Mouse (Mus musculus) forebrain, embryonic 11.5 days (tissue): ENCODE data around the gene Mllt10. TPM values are rescaled to one million over a fixed set of nuclear protein-coding genes. Genes with fewer than 3 reads are reported as not detected.

Experiments
- ATAC-seq: fragments of 200-750 bp; cut with Nextera tagmentation; replicated peaks from 2 replicates; pipeline ENCODE4 v1.8.0; 2017; ENCODE audit warnings: moderate TSS enrichment; ENCODE audit not compliant: low FRiP score
- DNase-seq: peaks from one replicate; pipeline ENCODE4 v3.0.0-alpha.2; 2017; ENCODE audit warnings: low spot score
- H3K27ac ChIP-seq: fragments of 300-500 bp; sonication (generic); 2 replicates; pipeline ENCODE4 v1.5.1; 2014; ENCODE audit warnings: low read depth, low read length
- H3K27me3 ChIP-seq: fragments of 300-500 bp; sonication (generic); 2 replicates; pipeline ENCODE4 v1.6.1; 2014; ENCODE audit warnings: mild to moderate bottlenecking, low read length, mixed read lengths; ENCODE audit not compliant: control insufficient read depth, insufficient read depth
- H3K36me3 ChIP-seq: fragments of 300-500 bp; sonication (generic); 2 replicates; pipeline ENCODE4 v1.6.1; 2014; ENCODE audit warnings: mild to moderate bottlenecking, low read length, moderate library complexity, mixed read lengths; ENCODE audit not compliant: control insufficient read depth, insufficient read depth
- H3K4me1 ChIP-seq: fragments of 300-500 bp; sonication (generic); replicated peaks from 2 replicates; pipeline ENCODE4 v1.6.1; 2014; ENCODE audit warnings: low read length, mixed read lengths; ENCODE audit not compliant: control insufficient read depth, insufficient read depth
- H3K4me2 ChIP-seq: fragments of 300-500 bp; sonication (generic); 2 replicates; pipeline ENCODE4 v1.6.1; 2014; ENCODE audit warnings: low read depth, mild to moderate bottlenecking, low read length, moderate library complexity, mixed read lengths; ENCODE audit not compliant: severe bottlenecking
- H3K4me3 ChIP-seq: fragments of 300-500 bp; sonication (generic); 2 replicates; pipeline ENCODE4 v1.5.1; 2014; ENCODE audit warnings: low read depth, low read length
- H3K9ac ChIP-seq: fragments of 300-500 bp; sonication (generic); 2 replicates; pipeline ENCODE4 v1.6.1; 2014; ENCODE audit warnings: low read length
- H3K9me3 ChIP-seq: fragments of 300-500 bp; sonication (generic); 2 replicates; pipeline ENCODE4 v1.6.1; 2016; ENCODE audit warnings: low read length, mixed read lengths; ENCODE audit not compliant: control insufficient read depth
- WGBS: fragments of 180-500 bp; shearing (Covaris S2); extraction: QIAGEN DNeasy Blood & Tissue Kit; methylation state at CpG from one replicate; pipeline ENCODE4 v1.1.7; 2014; 5-methylcytosine and 5-hydroxymethylcytosine counted together
- polyA plus RNA-seq: library from polyadenylated mRNA; unstranded; fragments of >200 nt; fragmentation: Nextera tagmentation; extraction: Ambion mirVana; gene quantifications from 2 replicates; pipeline ENCODE4 v1.2.1, GENCODE M21; 2014

Gene Mllt10
- polyA plus RNA-seq, 1 experiment from 2014 or later, result 54.2 TPM

DNA sequence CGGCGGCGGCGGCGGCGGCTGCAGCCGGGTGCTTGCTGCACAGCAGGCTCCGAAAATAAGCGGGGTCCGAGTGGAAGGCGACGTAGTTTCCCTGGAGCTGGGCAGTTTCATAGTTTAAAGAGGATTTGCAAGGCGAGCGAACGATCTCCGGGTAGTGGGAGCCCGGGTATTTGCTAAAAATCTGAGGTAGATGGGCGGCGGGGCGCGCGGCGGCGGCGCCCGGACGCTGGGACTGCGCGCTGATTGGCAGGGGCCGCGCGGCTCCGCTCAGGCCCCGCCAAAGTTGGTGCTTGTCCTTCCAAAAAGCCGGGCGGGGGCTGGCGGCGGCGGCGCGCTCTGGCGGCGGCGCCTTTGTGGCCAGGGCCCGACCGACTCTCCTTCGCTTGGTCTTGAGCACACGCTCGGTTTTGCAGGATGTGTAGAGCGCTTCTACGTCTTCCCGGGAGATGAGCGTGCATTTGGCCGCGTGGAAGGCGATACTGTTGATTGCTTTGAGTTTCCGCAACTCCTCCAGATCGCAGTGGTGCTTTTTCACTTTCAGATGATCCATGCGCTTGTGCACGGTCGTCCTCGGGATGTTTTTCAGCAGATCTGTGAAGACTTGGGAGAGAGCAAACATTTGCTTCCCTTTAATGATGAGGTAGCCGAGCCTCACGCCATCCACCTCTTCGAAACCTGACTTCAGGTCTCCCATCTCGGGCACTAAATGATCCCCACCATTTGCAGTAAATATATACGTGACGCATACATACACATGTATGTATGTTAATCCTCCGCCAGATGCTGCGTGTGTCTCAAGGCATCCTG is 7.2 kb upstream of the Mllt10 start:
- Histone ChIP-seq H3K9me3 (no peaks in the 10 kb centered on the region), H3K9ac (peak overlapping the region; percentile 100), H3K4me2 (peak overlapping the region; percentile 82), H3K4me1 (peaks cover 15% of the 10 kb centered on the region), H3K4me3 (peak overlapping the region; percentile 99), H3K27me3 (no peaks in the 10 kb centered on the region), H3K27ac (peak overlapping the region; percentile 99), H3K36me3 (no peaks in the 10 kb centered on the region)
- peak; percentile 62 for ATAC-seq
- under 1% methylated on average over 70 of the region's 70 CpGs for WGBS
- peak; percentile 84 for DNase-seq

DNA sequence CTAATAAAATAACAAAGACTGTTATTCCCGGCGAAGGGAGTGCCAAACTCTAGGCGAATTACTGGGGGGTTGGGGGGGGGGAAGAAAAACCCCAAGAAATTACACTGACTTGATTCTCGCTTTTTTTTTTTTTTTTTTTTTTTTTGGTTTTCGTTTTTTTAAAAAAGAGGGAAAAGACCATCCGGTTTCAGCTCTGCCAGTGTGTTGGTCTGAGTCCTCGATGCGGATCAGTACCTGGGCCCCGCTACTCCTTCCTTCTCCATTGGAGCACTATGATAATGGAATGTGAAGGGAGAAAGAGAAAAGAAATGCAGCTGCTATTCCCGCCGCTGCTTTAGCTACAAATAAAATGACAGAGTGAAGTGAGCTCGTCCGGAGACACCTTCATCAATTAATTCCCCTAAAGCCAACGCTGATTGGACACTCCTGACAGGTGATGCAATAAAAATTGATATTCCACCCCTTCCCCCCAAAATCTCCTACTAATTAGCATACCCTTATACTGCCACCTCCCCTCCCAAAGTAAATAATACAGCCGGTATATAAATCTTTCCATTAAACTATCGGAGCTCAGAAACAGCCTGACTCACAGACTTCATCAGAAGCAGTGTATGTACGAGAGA is 6.5 kb upstream of the Mllt10 start, which contains the start of gene Skida1:
Gene Skida1, minus strand, starts transcription at position 599 of the 623 bp plus-strand sequence.
- H3K4me2 ChIP-seq, result peak within 1 kb of the TSS; percentile 82
- peaks cover 17% of the 10 kb centered on the region for H3K4me1 ChIP-seq
- DNase-seq (peak; percentile 64), ATAC-seq (peak; percentile 69)
- H3K9me3 ChIP-seq, result no peaks in the 10 kb centered on the region
- peak within 1 kb of the TSS; percentile 99 for H3K27ac ChIP-seq
- peak within 1 kb of the TSS; percentile 100 for H3K9ac ChIP-seq
- peak within 1 kb of the TSS; percentile 99 for H3K4me3 ChIP-seq
- no peaks in the 10 kb centered on the region for H3K27me3 ChIP-seq
- no peaks in the 10 kb centered on the region for H3K36me3 ChIP-seq
- WGBS, result under 1% methylated on average over 17 of the region's 17 CpGs

GRCm38 (mm10) chr2:18049279-18049821 is 5.7 kb upstream of the Mllt10 start:
- Histone ChIP-seq H3K27me3 (no peaks in the 10 kb centered on the region), H3K9ac (peak overlapping the region; percentile 100), H3K4me2 (peak overlapping the region; percentile 82), H3K27ac (peak overlapping the region; percentile 99), H3K4me1 (peaks cover 21% of the 10 kb centered on the region), H3K36me3 (no peaks in the 10 kb centered on the region), H3K4me3 (peak overlapping the region; percentile 99), H3K9me3 (no peaks in the 10 kb centered on the region)
- ATAC-seq, result no peak
- peak; percentile 65 for DNase-seq
- WGBS, result 1% methylated on average over 11 of the region's 11 CpGs

DNA sequence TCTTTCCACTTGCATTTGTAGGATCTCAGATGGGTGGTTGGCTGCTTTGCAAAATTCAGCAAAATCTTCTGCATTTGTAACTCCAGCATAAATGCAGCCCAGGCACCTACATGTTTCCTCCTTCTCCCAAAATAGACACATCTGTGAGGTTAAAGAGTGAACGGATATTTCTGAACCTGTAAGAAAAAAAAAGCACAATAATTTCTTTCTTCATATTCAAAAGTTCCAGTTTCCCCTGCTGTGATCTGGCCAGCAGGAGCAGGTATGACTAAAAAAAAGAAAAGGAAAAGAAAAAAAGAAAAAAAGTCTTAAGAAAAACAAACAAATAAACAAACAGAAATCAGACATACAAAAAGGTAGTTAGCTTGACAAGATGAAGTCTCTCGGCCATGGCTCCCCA is 5.0 kb upstream of the Mllt10 start:
- no peak for DNase-seq
- WGBS, result 2% methylated on average over 2 of the region's 2 CpGs

DNA sequence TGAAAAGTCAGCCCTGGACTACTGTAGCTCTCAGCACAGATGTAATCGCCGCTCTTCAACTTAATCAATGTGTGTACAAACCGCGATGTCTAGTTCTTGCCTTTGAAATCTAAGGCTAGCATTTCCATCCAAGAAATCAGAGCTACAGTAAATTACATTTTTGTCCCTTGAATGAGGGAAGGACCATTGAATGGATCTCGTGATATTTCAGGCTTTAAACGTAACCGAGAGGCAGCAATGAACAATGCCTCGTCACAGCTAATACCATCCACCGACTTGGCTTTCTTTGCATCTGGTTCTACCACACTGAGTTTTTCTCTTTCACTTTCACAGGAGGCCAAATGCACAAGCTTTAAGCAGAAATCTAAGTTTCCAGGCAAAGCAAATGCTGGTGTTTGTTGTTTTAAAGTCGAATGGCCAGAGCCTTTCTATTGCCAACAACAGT is 4.5 kb upstream of the Mllt10 start:
- WGBS, result 2% methylated on average over 10 of the region's 10 CpGs
- peaks cover 21% of the 10 kb centered on the region for H3K4me1 ChIP-seq

More for the DNA sequence above, 5.0 kb upstream of the Mllt10 start:
- Histone ChIP-seq H3K9ac (peak overlapping the region; percentile 100), H3K27me3 (no peaks in the 10 kb centered on the region), H3K36me3 (no peaks in the 10 kb centered on the region), H3K4me2 (peak overlapping the region; percentile 82), H3K9me3 (no peaks in the 10 kb centered on the region), H3K4me1 (peaks cover 21% of the 10 kb centered on the region), H3K27ac (peak overlapping the region; percentile 99), H3K4me3 (peak overlapping the region; percentile 99)
- ATAC-seq, result no peak

DNA sequence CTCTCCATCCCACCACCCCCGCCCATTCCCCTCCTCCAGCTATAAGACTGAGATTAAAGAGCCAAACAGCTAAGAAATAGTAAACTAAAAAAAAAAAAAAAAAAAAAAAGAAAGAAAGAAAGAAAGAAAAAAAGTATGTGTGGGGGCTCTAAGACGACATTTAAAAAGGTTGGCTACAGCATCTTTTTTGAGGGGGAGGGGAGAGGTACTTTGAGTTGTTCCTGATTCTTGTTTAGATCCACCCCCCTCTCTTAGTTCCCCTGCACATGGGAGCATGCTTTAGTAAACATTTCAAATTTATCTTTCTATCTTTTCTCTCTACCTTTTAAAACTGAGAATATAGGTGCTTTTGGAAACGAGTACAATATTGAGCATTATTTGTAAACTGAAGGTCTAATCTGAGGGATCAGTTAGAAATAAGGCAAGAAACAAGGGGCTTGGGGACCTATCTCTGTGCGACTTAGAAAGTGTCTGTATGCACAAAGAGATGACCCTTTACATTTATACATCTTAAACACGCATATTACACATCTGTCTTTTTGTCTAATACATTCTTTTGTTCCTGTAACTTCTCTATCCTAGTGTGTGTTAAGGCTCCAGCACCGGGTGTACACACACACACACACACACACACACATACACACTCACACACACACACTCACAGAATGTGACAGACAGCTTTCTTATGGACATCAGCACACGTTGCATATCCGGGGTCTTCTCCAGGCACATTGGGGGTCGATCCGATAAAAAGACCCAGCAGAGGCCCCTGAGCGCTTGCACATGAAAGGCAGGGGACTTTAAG is 3.8 kb upstream of the Mllt10 start:
- peak overlapping the region; percentile 99 for H3K4me3 ChIP-seq
- H3K9ac ChIP-seq, result peak overlapping the region; percentile 100
- H3K27ac ChIP-seq, result peak overlapping the region; percentile 99
- no peaks in the 10 kb centered on the region for H3K36me3 ChIP-seq
- no peaks in the 10 kb centered on the region for H3K9me3 ChIP-seq
- H3K4me2 ChIP-seq, result peak overlapping the region; percentile 82
- DNase-seq (peak; percentile 68), ATAC-seq (no peak)
- H3K27me3 ChIP-seq, result no peaks in the 10 kb centered on the region
- peaks cover 21% of the 10 kb centered on the region for H3K4me1 ChIP-seq
- WGBS, result 4% methylated on average over 11 of the region's 11 CpGs

More for the DNA sequence above, 4.5 kb upstream of the Mllt10 start:
- no peaks in the 10 kb centered on the region for H3K27me3 ChIP-seq
- peak overlapping the region; percentile 82 for H3K4me2 ChIP-seq
- H3K9ac ChIP-seq, result peak overlapping the region; percentile 100
- no peaks in the 10 kb centered on the region for H3K36me3 ChIP-seq
- ATAC-seq (no peak), DNase-seq (no peak)
- peak overlapping the region; percentile 99 for H3K4me3 ChIP-seq
- peak overlapping the region; percentile 99 for H3K27ac ChIP-seq
- H3K9me3 ChIP-seq, result no peaks in the 10 kb centered on the region

DNA sequence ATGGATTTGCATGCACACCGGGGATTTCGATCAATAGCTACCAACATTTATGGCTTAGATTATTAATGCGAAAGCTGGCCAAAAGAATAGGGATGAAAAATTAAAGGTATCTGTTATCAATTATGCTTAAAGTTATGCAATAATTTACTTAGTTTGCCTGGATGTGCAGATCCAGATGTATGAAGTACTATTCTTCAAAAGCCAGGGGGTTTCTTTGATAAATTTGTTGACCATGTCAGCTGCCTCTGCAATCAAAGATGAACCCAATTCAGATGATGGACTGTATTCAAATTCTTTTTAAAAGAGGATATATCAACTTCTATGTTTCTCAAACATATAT is 3.2 kb upstream of the Mllt10 start:
- peaks cover 21% of the 10 kb centered on the region for H3K4me1 ChIP-seq

DNA sequence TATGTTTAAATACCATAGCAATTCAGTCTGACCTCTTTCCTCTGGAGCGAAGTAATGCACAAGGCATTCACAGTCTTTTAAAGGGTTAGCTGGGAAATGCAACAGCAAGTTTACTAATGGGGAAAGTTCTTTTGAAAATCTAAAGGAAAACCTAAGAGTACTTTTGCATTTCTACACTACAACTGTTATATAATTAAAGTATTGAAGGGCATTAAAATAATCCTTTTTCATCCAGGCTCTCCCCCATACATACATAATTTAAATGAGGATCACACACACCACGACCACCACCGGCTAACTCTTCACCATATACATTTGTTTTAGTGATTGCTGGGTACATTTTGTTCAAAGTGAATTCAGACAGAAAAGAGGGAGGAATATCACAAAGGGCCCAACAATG is 2.5 kb upstream of the Mllt10 start:
- Histone ChIP-seq H3K27ac (peak overlapping the region; percentile 99), H3K4me3 (no peak overlapping the region), H3K4me2 (peak overlapping the region; percentile 24; the same call in 1 of the 2 replicates), H3K27me3 (no peaks in the 10 kb centered on the region), H3K9ac (no peak overlapping the region; the same call in 1 of the 2 replicates), H3K9me3 (no peaks in the 10 kb centered on the region), H3K4me1 (peaks cover 21% of the 10 kb centered on the region), H3K36me3 (no peaks in the 10 kb centered on the region)
- ATAC-seq, result no peak
- DNase-seq, result no peak
- 11% methylated on average over 3 of the region's 3 CpGs for WGBS

More for the DNA sequence above, 3.2 kb upstream of the Mllt10 start:
- DNase-seq (no peak), ATAC-seq (no peak)
- WGBS, result 10% methylated on average over 3 of the region's 3 CpGs
- Histone ChIP-seq H3K27ac (peak overlapping the region; percentile 99), H3K4me3 (peak overlapping the region; percentile 11; the same call in 1 of the 2 replicates), H3K36me3 (no peaks in the 10 kb centered on the region), H3K9me3 (no peaks in the 10 kb centered on the region), H3K9ac (peak overlapping the region; percentile 100), H3K4me2 (peak overlapping the region; percentile 82), H3K27me3 (no peaks in the 10 kb centered on the region)
